Mouse (Mus musculus): ENCODE data around the gene Gpd2. TPM values are rescaled to one million over a fixed set of nuclear protein-coding genes. Genes with fewer than 3 reads are reported as not detected.

The Gpd2 gene
- total RNA-seq, 1 experiment = 56.2 TPM

DNA sequence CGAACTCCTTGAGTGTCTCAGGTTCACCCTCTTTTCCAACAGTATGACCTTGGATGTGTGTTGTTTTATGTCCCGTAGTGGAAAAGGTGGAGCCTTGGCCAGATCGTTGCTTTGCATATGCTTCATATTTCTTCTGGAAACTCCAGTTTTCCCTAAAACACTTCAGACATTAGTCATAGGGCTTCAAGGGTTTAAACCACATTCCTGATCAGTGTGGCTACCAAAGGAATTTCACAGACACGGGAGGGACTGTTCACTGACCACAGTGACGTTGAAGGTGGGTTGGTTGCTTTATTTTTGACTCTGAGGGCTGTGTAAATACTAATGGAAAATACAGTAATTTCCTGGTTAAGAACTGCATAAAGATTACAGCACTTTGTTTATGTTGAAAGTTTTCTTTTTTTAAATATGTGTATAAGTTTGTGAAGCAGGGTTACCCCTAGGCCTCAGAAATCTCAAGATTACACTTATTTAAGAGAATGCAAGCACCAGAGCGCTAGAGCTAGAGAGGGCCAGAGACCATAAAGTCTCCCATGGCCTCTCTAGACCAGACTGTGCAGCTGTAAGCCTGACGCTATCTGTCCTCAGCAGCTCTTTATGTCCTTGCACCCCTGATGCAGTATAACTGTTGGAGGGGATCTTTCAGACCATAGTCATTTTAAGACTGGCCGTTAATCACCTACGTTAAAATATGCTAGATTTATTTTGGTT, 116.4 kb downstream of the Gpd2 start:
- no peak for DNase-seq (ENCODE audit: low read depth, low spot score)
- H3K36me3 ChIP-seq (ENCODE audit: control insufficient read depth, insufficient read depth, low read length, poor library complexity, severe bottlenecking) = peaks cover 7% of the 10 kb centered on the region; the same call in 1 of the 2 replicates
- H3K9ac ChIP-seq (ENCODE audit: insufficient read depth, low read depth, low read length, poor library complexity, severe bottlenecking) = no peak overlapping the region
- TF ChIP-seq ZC3H11A (IDR thresholded peaks at IDR 0.05; ENCODE audit: borderline replicate concordance, low read depth, low read length) = no peak
- no peak for TF ChIP-seq MAFK (IDR thresholded peaks at IDR 0.05; ENCODE audit: insufficient read depth, low read depth, low read length)
- TF ChIP-seq CHD2 (IDR thresholded peaks at IDR 0.05; ENCODE audit: low read depth, low read length) = no peak
- no peak for TF ChIP-seq ZNF384 (IDR thresholded peaks at IDR 0.05; ENCODE audit: low read depth, low read length)
- no peak for TF ChIP-seq HCFC1 (IDR thresholded peaks at IDR 0.05; ENCODE audit: borderline replicate concordance, insufficient read depth, low read length)
- in situ Hi-C loops (cut with MboI; ENCODE audit: low sequenced_read_pairs in 2 of 2, unreplicated experiment in 2 of 2) = no loop called here
- H3K4me1 ChIP-seq (ENCODE audit: control insufficient read depth in 2 of 2, insufficient read depth in 2 of 2, low read length in 2 of 2, poor library complexity in 1 of 2) = no peaks in the 10 kb centered on the region; a peak in 1 of 4 replicates
- H3K4me3 ChIP-seq (ENCODE audit: insufficient read depth in 1 of 2, low read depth in 1 of 2, low read length in 2 of 2, poor library complexity in 1 of 2, severe bottlenecking in 1 of 2) = no peak overlapping the region
- H3K27ac ChIP-seq (ENCODE audit: insufficient read depth, low read depth, low read length, poor library complexity, severe bottlenecking) = no peak overlapping the region
- H3K9me3 ChIP-seq (ENCODE audit: control insufficient read depth, insufficient read depth, low read depth, low read length) = no peaks in the 10 kb centered on the region

DNA sequence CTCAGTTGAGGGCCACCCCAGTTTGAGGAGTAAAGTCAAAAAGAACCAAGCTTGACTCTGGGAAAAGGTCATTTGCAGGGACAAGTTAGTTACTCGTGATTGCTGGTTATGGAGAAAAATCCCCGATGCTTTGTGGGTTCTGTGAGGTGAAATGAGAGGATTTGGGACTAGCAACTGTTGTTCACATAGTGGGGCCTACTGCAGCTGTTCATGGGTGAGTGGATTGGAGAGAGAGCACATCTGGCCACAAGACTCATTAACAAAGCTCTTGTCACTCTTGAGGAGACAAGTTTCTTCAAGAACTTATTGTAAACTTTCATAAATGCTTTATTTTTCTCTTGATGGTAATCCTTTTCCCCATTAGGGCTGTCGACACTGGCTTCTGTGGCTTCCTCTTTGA, 117.4 kb downstream of the Gpd2 start:
- no peak for DNase-seq (ENCODE audit: low read depth, low spot score)
- no peaks in the 10 kb centered on the region; a peak in 1 of 4 replicates for H3K4me1 ChIP-seq (ENCODE audit: control insufficient read depth in 2 of 2, insufficient read depth in 2 of 2, low read length in 2 of 2, poor library complexity in 1 of 2)
- no peaks in the 10 kb centered on the region for H3K9me3 ChIP-seq (ENCODE audit: control insufficient read depth, insufficient read depth, low read depth, low read length)
- TF ChIP-seq ZNF384 (IDR thresholded peaks at IDR 0.05; ENCODE audit: low read depth, low read length) = no peak
- peaks cover 7% of the 10 kb centered on the region; the same call in 1 of the 2 replicates for H3K36me3 ChIP-seq (ENCODE audit: control insufficient read depth, insufficient read depth, low read length, poor library complexity, severe bottlenecking)
- H3K4me3 ChIP-seq (ENCODE audit: insufficient read depth in 1 of 2, low read depth in 1 of 2, low read length in 2 of 2, poor library complexity in 1 of 2, severe bottlenecking in 1 of 2) = no peak overlapping the region
- H3K9ac ChIP-seq (ENCODE audit: insufficient read depth, low read depth, low read length, poor library complexity, severe bottlenecking) = no peak overlapping the region
- in situ Hi-C loops (cut with MboI; ENCODE audit: low sequenced_read_pairs in 2 of 2, unreplicated experiment in 2 of 2) = no loop called here
- H3K27ac ChIP-seq (ENCODE audit: insufficient read depth, low read depth, low read length, poor library complexity, severe bottlenecking) = no peak overlapping the region

DNA sequence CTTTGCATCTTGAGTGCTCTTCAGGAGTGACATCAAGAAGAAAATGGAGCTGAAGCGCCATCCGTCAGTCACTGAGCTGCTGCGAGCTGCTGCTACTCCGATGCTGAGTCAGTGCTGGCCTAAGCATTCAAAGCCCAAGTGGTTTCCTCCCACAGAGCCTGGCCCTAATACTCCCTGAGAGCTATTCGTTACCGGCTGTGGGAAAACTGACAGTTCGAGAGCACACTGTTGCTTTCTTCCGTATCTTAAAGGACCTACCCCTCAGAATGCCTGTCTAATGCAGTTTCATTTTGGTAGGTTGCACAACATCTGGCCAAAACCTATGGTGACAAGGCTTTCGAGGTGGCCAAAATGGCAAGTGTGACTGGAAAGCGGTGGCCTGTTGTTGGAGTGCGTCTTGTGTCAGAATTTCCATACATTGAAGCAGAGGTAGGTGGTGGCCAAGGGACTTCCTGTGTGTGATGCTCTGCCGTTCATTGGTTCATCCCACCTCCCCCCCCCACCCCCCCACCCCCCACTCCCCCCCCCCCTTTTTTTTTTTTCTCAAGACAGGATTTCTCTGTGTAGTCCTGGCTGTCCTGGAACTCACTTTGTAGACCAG, 118.9 kb downstream of the Gpd2 start:
- Histone ChIP-seq H3K27ac (ENCODE audit: insufficient read depth, low read depth, low read length, poor library complexity, severe bottlenecking) (no peak overlapping the region), H3K9me3 (ENCODE audit: control insufficient read depth, insufficient read depth, low read depth, low read length) (no peaks in the 10 kb centered on the region), H3K4me3 (ENCODE audit: insufficient read depth in 1 of 2, low read depth in 1 of 2, low read length in 2 of 2, poor library complexity in 1 of 2, severe bottlenecking in 1 of 2) (no peak overlapping the region), H3K4me1 (ENCODE audit: control insufficient read depth in 2 of 2, insufficient read depth in 2 of 2, low read length in 2 of 2, poor library complexity in 1 of 2) (no peaks in the 10 kb centered on the region; a peak in 1 of 4 replicates), H3K36me3 (ENCODE audit: control insufficient read depth, insufficient read depth, low read length, poor library complexity, severe bottlenecking) (peaks cover 7% of the 10 kb centered on the region; the same call in 1 of the 2 replicates), H3K9ac (ENCODE audit: insufficient read depth, low read depth, low read length, poor library complexity, severe bottlenecking) (no peak overlapping the region)
- no peak for TF ChIP-seq ZC3H11A (IDR thresholded peaks at IDR 0.05; ENCODE audit: borderline replicate concordance, low read depth, low read length)
- TF ChIP-seq MAFK (IDR thresholded peaks at IDR 0.05; ENCODE audit: insufficient read depth, low read depth, low read length) = 0 out of 2 replicates have a peak, but pooled peaks have one; percentile 14
- no peak for DNase-seq (ENCODE audit: low read depth, low spot score)
- in situ Hi-C loops (cut with MboI; ENCODE audit: low sequenced_read_pairs in 2 of 2, unreplicated experiment in 2 of 2) = no loop called here

DNA sequence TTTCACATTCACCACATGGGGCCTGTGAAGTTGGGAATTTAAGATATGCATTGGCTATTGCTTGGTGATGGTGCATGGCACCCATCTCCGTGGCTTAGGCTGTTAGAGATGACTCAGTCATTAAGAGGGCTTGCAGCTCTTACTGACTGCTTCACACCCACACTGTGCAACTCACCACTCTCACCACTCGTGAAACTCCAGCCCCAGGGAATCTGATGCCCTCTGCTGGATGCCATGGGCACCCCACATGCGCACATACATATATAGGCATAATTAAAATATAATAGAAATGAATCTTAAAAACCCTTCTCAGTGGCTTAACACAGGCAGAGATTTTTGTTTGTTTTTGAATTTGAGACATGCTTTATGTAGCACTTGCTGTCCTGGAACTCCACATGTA, 125.1 kb downstream of the Gpd2 start:
- H3K9me3 ChIP-seq (ENCODE audit: control insufficient read depth, insufficient read depth, low read depth, low read length) = no peaks in the 10 kb centered on the region
- in situ Hi-C loops (cut with MboI; ENCODE audit: low sequenced_read_pairs in 2 of 2, unreplicated experiment in 2 of 2) = no loop called here
- no peak overlapping the region for H3K9ac ChIP-seq (ENCODE audit: insufficient read depth, low read depth, low read length, poor library complexity, severe bottlenecking)
- H3K27ac ChIP-seq (ENCODE audit: insufficient read depth, low read depth, low read length, poor library complexity, severe bottlenecking) = no peak overlapping the region
- H3K4me3 ChIP-seq (ENCODE audit: insufficient read depth in 1 of 2, low read depth in 1 of 2, low read length in 2 of 2, poor library complexity in 1 of 2, severe bottlenecking in 1 of 2) = no peak overlapping the region
- H3K4me1 ChIP-seq (ENCODE audit: control insufficient read depth in 2 of 2, insufficient read depth in 2 of 2, low read length in 2 of 2, poor library complexity in 1 of 2) = no peaks in the 10 kb centered on the region
- H3K36me3 ChIP-seq (ENCODE audit: control insufficient read depth, insufficient read depth, low read length, poor library complexity, severe bottlenecking) = peaks cover 2% of the 10 kb centered on the region
- DNase-seq (ENCODE audit: low read depth, low spot score) = no peak
- TF ChIP-seq HCFC1 (IDR thresholded peaks at IDR 0.05; ENCODE audit: borderline replicate concordance, insufficient read depth, low read length) (no peak), ZC3H11A (IDR thresholded peaks at IDR 0.05; ENCODE audit: borderline replicate concordance, low read depth, low read length) (no peak), MAFK (IDR thresholded peaks at IDR 0.05; ENCODE audit: insufficient read depth, low read depth, low read length) (no peak), ZNF384 (IDR thresholded peaks at IDR 0.05; ENCODE audit: low read depth, low read length) (no peak), CHD2 (IDR thresholded peaks at IDR 0.05; ENCODE audit: low read depth, low read length) (no peak)

All from ES-E14 (cell line).